Mouse (Mus musculus) hindbrain, embryonic 12.5 days (tissue): ENCODE results near the gene Tjp1. TPM values are rescaled to one million over a fixed set of nuclear protein-coding genes. Genes with fewer than 3 reads are reported as not detected.
A peak's percentile ranks its signal among the peaks of the same experiment; 100 is the strongest.

ENCODE experiments used
- ATAC-seq: fragments of 200-750 bp; cut with Nextera tagmentation; 2 replicates; pipeline ENCODE4 v1.8.0; 2017; ENCODE audit warnings: moderate TSS enrichment; ENCODE audit not compliant: low FRiP score
- H3K27ac ChIP-seq: fragments of 300-500 bp; sonication (generic); 2 replicates; pipeline ENCODE4 v1.5.1; 2016; ENCODE audit warnings: mild to moderate bottlenecking
- H3K27me3 ChIP-seq: fragments of 300-500 bp; sonication (generic); 2 replicates; pipeline ENCODE4 v1.6.1; 2016; ENCODE audit warnings: mild to moderate bottlenecking
- H3K36me3 ChIP-seq: fragments of 300-500 bp; sonication (generic); 2 replicates; pipeline ENCODE4 v1.6.1; 2016; ENCODE audit warnings: mild to moderate bottlenecking
- H3K4me1 ChIP-seq: fragments of 300-500 bp; sonication (generic); 2 replicates; pipeline ENCODE4 v1.6.1; 2016
- H3K4me2 ChIP-seq: fragments of 300-500 bp; sonication (generic); replicated peaks from 2 replicates; pipeline ENCODE4 v1.6.1; 2016; ENCODE audit warnings: mild to moderate bottlenecking
- H3K4me3 ChIP-seq: fragments of 300-500 bp; sonication (generic); 2 replicates; pipeline ENCODE4 v1.5.1; 2016; ENCODE audit warnings: mild to moderate bottlenecking
- H3K9ac ChIP-seq: fragments of 300-500 bp; sonication (generic); 2 replicates; pipeline ENCODE4 v1.6.1; 2016; ENCODE audit warnings: mild to moderate bottlenecking, moderate library complexity
- H3K9me3 ChIP-seq: fragments of 300-500 bp; sonication (generic); replicated peaks from 2 replicates; pipeline ENCODE4 v1.6.1; 2016; ENCODE audit warnings: mild to moderate bottlenecking
- WGBS: fragments of 180-500 bp; shearing (Covaris S2); methylation state at CpG from one replicate; pipeline ENCODE4 v1.1.7; 2016; 5-methylcytosine and 5-hydroxymethylcytosine counted together
- polyA plus RNA-seq: library from polyadenylated mRNA; unstranded; fragments of >200 nt; fragmentation: Nextera tagmentation; extraction: Ambion mirVana; gene quantifications from 2 replicates; pipeline ENCODE4 v1.2.1, GENCODE M21; 2016

The Tjp1 gene
- polyA plus RNA-seq, 1 experiment from 2014 or later, result 36.3 TPM

GRCm38 (mm10) chr7:65513451-65514179 is 14.0 kb downstream of the Tjp1 start:
- peak; percentile 48; the same call in 1 of the 2 replicates for ATAC-seq
- Histone ChIP-seq H3K4me1 (0 out of 2 replicates have a peak, but pooled peaks cover 2% of the 10 kb centered on the region), H3K9ac (no peak overlapping the region), H3K27ac (no peak overlapping the region), H3K36me3 (no peaks in the 10 kb centered on the region), H3K9me3 (no peaks in the 10 kb centered on the region), H3K27me3 (no peaks in the 10 kb centered on the region), H3K4me2 (no peak overlapping the region), H3K4me3 (no peak overlapping the region)
- 50% methylated on average over 10 of the region's 10 CpGs for WGBS

GRCm38 (mm10) chr7:65509357-65509756 is 18.2 kb downstream of the Tjp1 start:
- 50% methylated on average over 3 of the region's 3 CpGs for WGBS
- no peak for ATAC-seq

GRCm38 (mm10) chr7:65507341-65507740 is 20.2 kb downstream of the Tjp1 start:
- no peaks in the 10 kb centered on the region for H3K36me3 ChIP-seq
- no peaks in the 10 kb centered on the region for H3K4me1 ChIP-seq
- 84% methylated on average over 5 of the region's 5 CpGs for WGBS
- H3K4me3 ChIP-seq, result no peak overlapping the region
- H3K27ac ChIP-seq, result no peak overlapping the region
- H3K4me2 ChIP-seq, result no peak overlapping the region
- ATAC-seq, result no peak
- H3K27me3 ChIP-seq, result no peaks in the 10 kb centered on the region
- H3K9me3 ChIP-seq, result no peaks in the 10 kb centered on the region
- no peak overlapping the region for H3K9ac ChIP-seq

More at GRCm38 (mm10) chr7:65509357-65509756, 18.2 kb downstream of the Tjp1 start:
- no peak overlapping the region for H3K27ac ChIP-seq
- no peak overlapping the region for H3K9ac ChIP-seq
- H3K9me3 ChIP-seq, result no peaks in the 10 kb centered on the region
- no peak overlapping the region for H3K4me2 ChIP-seq
- H3K4me3 ChIP-seq, result no peak overlapping the region
- H3K36me3 ChIP-seq, result no peaks in the 10 kb centered on the region
- no peaks in the 10 kb centered on the region for H3K27me3 ChIP-seq
- 0 out of 2 replicates have a peak, but pooled peaks cover 2% of the 10 kb centered on the region for H3K4me1 ChIP-seq

- Histone ChIP-seq H3K4me1 (no peaks in the 10 kb centered on the region), H3K4me2 (no peak overlapping the region), H3K9me3 (no peaks in the 10 kb centered on the region), H3K27me3 (no peaks in the 10 kb centered on the region), H3K27ac (no peak overlapping the region), H3K9ac (no peak overlapping the region), H3K36me3 (no peaks in the 10 kb centered on the region), H3K4me3 (no peak overlapping the region)
- WGBS, result 73% methylated on average over 10 of the region's 10 CpGs
- ATAC-seq, result no peak
These were observed 24.9 kb downstream of the Tjp1 start for GRCm38 (mm10) chr7:65502486-65503322.

- Histone ChIP-seq H3K9me3 (no peaks in the 10 kb centered on the region), H3K27me3 (no peaks in the 10 kb centered on the region), H3K36me3 (no peaks in the 10 kb centered on the region), H3K4me2 (no peak overlapping the region), H3K27ac (no peak overlapping the region), H3K4me1 (no peaks in the 10 kb centered on the region), H3K4me3 (no peak overlapping the region), H3K9ac (no peak overlapping the region)
- no peak for ATAC-seq
- 66% methylated on average over 7 of the region's 7 CpGs for WGBS
These were observed 26.8 kb downstream of the Tjp1 start for GRCm38 (mm10) chr7:65500746-65501145.

GRCm38 (mm10) chr7:65497733-65498583 is 29.6 kb downstream of the Tjp1 start:
- Histone ChIP-seq H3K27me3 (no peaks in the 10 kb centered on the region), H3K4me2 (no peak overlapping the region), H3K36me3 (no peaks in the 10 kb centered on the region), H3K9me3 (no peaks in the 10 kb centered on the region), H3K9ac (no peak overlapping the region), H3K27ac (no peak overlapping the region), H3K4me3 (no peak overlapping the region), H3K4me1 (no peaks in the 10 kb centered on the region)
- ATAC-seq, result peak; percentile 68
- WGBS, result 52% methylated on average over 12 of the region's 12 CpGs

- no peak for ATAC-seq
These were observed 37.1 kb downstream of the Tjp1 start for GRCm38 (mm10) chr7:65490526-65490925.

GRCm38 (mm10) chr7:65489742-65490141 is 37.8 kb downstream of the Tjp1 start:
- 83% methylated on average over 9 of the region's 9 CpGs for WGBS

More at GRCm38 (mm10) chr7:65490526-65490925, 37.1 kb downstream of the Tjp1 start:
- Histone ChIP-seq H3K4me1 (peaks cover 5% of the 10 kb centered on the region; the same call in 1 of the 2 replicates), H3K9me3 (no peaks in the 10 kb centered on the region), H3K27me3 (no peaks in the 10 kb centered on the region), H3K4me2 (no peak overlapping the region), H3K4me3 (no peak overlapping the region), H3K36me3 (no peaks in the 10 kb centered on the region), H3K9ac (no peak overlapping the region), H3K27ac (no peak overlapping the region)
- 78% methylated on average over 7 of the region's 7 CpGs for WGBS

GRCm38 (mm10) chr7:65489195-65489594 is 38.4 kb downstream of the Tjp1 start:
- 87% methylated on average over 6 of the region's 6 CpGs for WGBS
- no peaks in the 10 kb centered on the region for H3K27me3 ChIP-seq
- no peak for ATAC-seq
- H3K27ac ChIP-seq, result no peak overlapping the region
- H3K9me3 ChIP-seq, result no peaks in the 10 kb centered on the region
- no peak overlapping the region for H3K4me3 ChIP-seq
- no peak overlapping the region for H3K9ac ChIP-seq
- H3K36me3 ChIP-seq, result no peaks in the 10 kb centered on the region
- peaks cover 5% of the 10 kb centered on the region; the same call in 1 of the 2 replicates for H3K4me1 ChIP-seq
- no peak overlapping the region for H3K4me2 ChIP-seq

More at GRCm38 (mm10) chr7:65489742-65490141, 37.8 kb downstream of the Tjp1 start:
- H3K36me3 ChIP-seq, result no peaks in the 10 kb centered on the region
- no peak overlapping the region for H3K9ac ChIP-seq
- no peak overlapping the region for H3K27ac ChIP-seq
- no peak overlapping the region for H3K4me3 ChIP-seq
- no peak overlapping the region for H3K4me2 ChIP-seq
- no peaks in the 10 kb centered on the region for H3K9me3 ChIP-seq
- no peaks in the 10 kb centered on the region for H3K27me3 ChIP-seq
- peaks cover 5% of the 10 kb centered on the region; the same call in 1 of the 2 replicates for H3K4me1 ChIP-seq
- no peak for ATAC-seq

- Histone ChIP-seq H3K9me3 (no peaks in the 10 kb centered on the region), H3K27me3 (no peaks in the 10 kb centered on the region), H3K4me2 (peak overlapping the region; percentile 40), H3K4me3 (no peak overlapping the region), H3K4me1 (peaks cover 5% of the 10 kb centered on the region; the same call in 1 of the 2 replicates), H3K9ac (no peak overlapping the region), H3K27ac (no peak overlapping the region), H3K36me3 (no peaks in the 10 kb centered on the region)
- no peak for ATAC-seq
- 8% methylated on average over 13 of the region's 13 CpGs for WGBS
These were observed 41.3 kb downstream of the Tjp1 start for GRCm38 (mm10) chr7:65486259-65486681.

GRCm38 (mm10) chr7:65484170-65484778 is 43.3 kb downstream of the Tjp1 start:
- Histone ChIP-seq H3K9ac (no peak overlapping the region), H3K4me1 (peaks cover 5% of the 10 kb centered on the region; the same call in 1 of the 2 replicates), H3K36me3 (no peaks in the 10 kb centered on the region), H3K27me3 (no peaks in the 10 kb centered on the region), H3K4me2 (no peak overlapping the region), H3K27ac (no peak overlapping the region), H3K9me3 (no peaks in the 10 kb centered on the region), H3K4me3 (no peak overlapping the region)
- no peak for ATAC-seq
- 72% methylated on average over 5 of the region's 5 CpGs for WGBS
